Mouse (Mus musculus) liver, adult 2 months (tissue): ENCODE data around the gene Zfp329. TPM values are rescaled to one million over a fixed set of nuclear protein-coding genes. Genes with fewer than 3 reads are reported as not detected.
A peak's percentile ranks its signal among the peaks of the same experiment; 100 is the strongest.

Source experiments
- DNase-seq: peaks from one replicate; pipeline ENCODE4 v3.0.0-alpha.2; 2011; ENCODE audit warnings: low read depth, low spot score; ENCODE audit errors: extremely low read depth
- H3K27ac ChIP-seq: fragments of 200-500 bp; replicated peaks from 2 replicates; pipeline ENCODE4 v1.5.1; 2012; ENCODE audit warnings: low read depth, mild to moderate bottlenecking, control low read depth, inconsistent platforms, low read length; ENCODE audit not compliant: insufficient read depth
- H3K27me3 ChIP-seq: fragments of 200-500 bp; 2 replicates; pipeline ENCODE4 v1.6.1; 2012; ENCODE audit warnings: mild to moderate bottlenecking, moderate library complexity, low read length, inconsistent platforms; ENCODE audit not compliant: control insufficient read depth, insufficient read depth
- H3K36me3 ChIP-seq: fragments of 200-500 bp; 2 replicates; pipeline ENCODE4 v1.6.1; 2012; ENCODE audit warnings: low read length, inconsistent platforms; ENCODE audit not compliant: control insufficient read depth, insufficient read depth
- H3K4me1 ChIP-seq: fragments of 200-500 bp; 2 replicates; pipeline ENCODE4 v1.6.1; 2011; ENCODE audit warnings: low read length; ENCODE audit not compliant: control insufficient read depth, insufficient read depth
- H3K4me3 ChIP-seq: fragments of 200-500 bp; 2 replicates; pipeline ENCODE4 v1.5.1; 2011; ENCODE audit warnings: low read depth, mild to moderate bottlenecking, control low read depth, low read length, moderate library complexity; ENCODE audit not compliant: insufficient read depth
- H3K79me2 ChIP-seq: fragments of 200-500 bp; 2 replicates; pipeline ENCODE4 v1.6.1; 2012; ENCODE audit warnings: inconsistent platforms, mild to moderate bottlenecking, low read length, moderate library complexity; ENCODE audit not compliant: control insufficient read depth, insufficient read depth
- H3K9ac ChIP-seq: fragments of 200-500 bp; 2 replicates; pipeline ENCODE4 v1.6.1; 2012; ENCODE audit warnings: low read depth, mild to moderate bottlenecking, control low read depth, inconsistent platforms, low read length
- CTCF ChIP-seq: fragments of 200-500 bp; IDR thresholded peaks from 2 replicates; pipeline ENCODE4 v1.5.1; 2011; ENCODE audit warnings: low read depth, low read length, control low read depth
- POLR2A ChIP-seq: fragments of 200-500 bp; IDR thresholded peaks from 2 replicates; pipeline ENCODE4 v1.6.1; 2011; ENCODE audit warnings: low read length, control low read depth; ENCODE audit not compliant: insufficient read depth; ENCODE audit errors: extremely low read depth
- WGBS: fragments of 180-500 bp; shearing (Covaris S2); methylation state at CpG from one replicate; pipeline ENCODE4 v1.1.7; 2018; 5-methylcytosine and 5-hydroxymethylcytosine counted together
- polyA plus RNA-seq: library from polyadenylated mRNA; depleted of rRNA; stranded (reverse); fragments of >200 nt; gene quantifications from 2 replicates; pipeline ENCODE4 v1.2.3, GENCODE M21; 2012; rRNA removed
- total RNA-seq: library from RNA; depleted of rRNA; stranded (reverse); fragments of >200 nt; gene quantifications from 2 replicates; pipeline ENCODE4 v1.2.3, GENCODE M21; 2014; rRNA removed

Zfp329 gene
- total and polyA plus RNA-seq, 2 experiments = 0.50 to 2.0 TPM

- H3K27ac ChIP-seq = no peak overlapping the region
- no peak for TF ChIP-seq CTCF
- 76% methylated on average over 6 of the region's 6 CpGs for WGBS
- DNase-seq = no peak
- no peaks in the 10 kb centered on the region for H3K79me2 ChIP-seq
- no peaks in the 10 kb centered on the region for H3K36me3 ChIP-seq
- no peaks in the 10 kb centered on the region for H3K4me1 ChIP-seq
- no peak overlapping the region for H3K9ac ChIP-seq
- H3K27me3 ChIP-seq = no peaks in the 10 kb centered on the region
- H3K4me3 ChIP-seq = no peak overlapping the region
Measured at GRCm38 (mm10) chr7:12787333-12787732, 31.3 kb downstream of the Zfp329 start.

- TF ChIP-seq CTCF (no peak), POLR2A (no peak)
- Histone ChIP-seq H3K4me1 (peaks cover 3% of the 10 kb centered on the region; the same call in 1 of the 2 replicates), H3K4me3 (peak overlapping the region; percentile 76), H3K36me3 (no peaks in the 10 kb centered on the region), H3K27ac (no peak overlapping the region), H3K79me2 (no peaks in the 10 kb centered on the region), H3K9ac (peak overlapping the region; percentile 64), H3K27me3 (no peaks in the 10 kb centered on the region)
- peak; percentile 1 for DNase-seq
- 2% methylated on average over 57 of the region's 57 CpGs for WGBS
Measured at GRCm38 (mm10) chr7:12780151-12780830, 38.4 kb downstream of the Zfp329 start.

GRCm38 (mm10) chr7:12779782-12780150 is 38.9 kb downstream of the Zfp329 start:
- 38% methylated on average over 10 of the region's 10 CpGs for WGBS
- H3K4me3 ChIP-seq = peak overlapping the region; percentile 76; the same call in 1 of the 2 replicates
- no peak overlapping the region for H3K27ac ChIP-seq
- H3K4me1 ChIP-seq = peaks cover 3% of the 10 kb centered on the region; the same call in 1 of the 2 replicates
- H3K36me3 ChIP-seq = no peaks in the 10 kb centered on the region
- no peaks in the 10 kb centered on the region for H3K27me3 ChIP-seq
- 0 out of 2 replicates have a peak overlapping the region, but pooled peaks have one; percentile 64 for H3K9ac ChIP-seq
- no peak for DNase-seq
- H3K79me2 ChIP-seq = no peaks in the 10 kb centered on the region
- TF ChIP-seq POLR2A (no peak), CTCF (no peak)

- whole genome bisulfite sequencing = 87% methylated on average over 5 of the region's 5 CpGs
- DNase-seq = no peak
- TF ChIP-seq CTCF = no peak
- no peak overlapping the region for H3K27ac ChIP-seq
- H3K79me2 ChIP-seq = no peaks in the 10 kb centered on the region
- H3K4me1 ChIP-seq = peaks cover 3% of the 10 kb centered on the region; the same call in 1 of the 2 replicates
- H3K4me3 ChIP-seq = no peak overlapping the region
- H3K27me3 ChIP-seq = no peaks in the 10 kb centered on the region
- no peaks in the 10 kb centered on the region for H3K36me3 ChIP-seq
- H3K9ac ChIP-seq = no peak overlapping the region
Measured at GRCm38 (mm10) chr7:12779141-12779540, 39.5 kb downstream of the Zfp329 start.

GRCm38 (mm10) chr7:12774606-12775005 is 44.1 kb downstream of the Zfp329 start:
- TF ChIP-seq CTCF (no peak), POLR2A (no peak)
- no peaks in the 10 kb centered on the region for H3K27me3 ChIP-seq
- H3K27ac ChIP-seq = no peak overlapping the region
- peak; percentile 88 for DNase-seq
- no peaks in the 10 kb centered on the region for H3K4me1 ChIP-seq
- H3K4me3 ChIP-seq = no peak overlapping the region
- no peak overlapping the region for H3K9ac ChIP-seq
- no peaks in the 10 kb centered on the region for H3K79me2 ChIP-seq
- H3K36me3 ChIP-seq = no peaks in the 10 kb centered on the region
- 94% methylated on average over 1 of the region's 1 CpGs for WGBS

- DNase-seq = no peak
- H3K4me3 ChIP-seq = no peak overlapping the region
- no peak overlapping the region for H3K27ac ChIP-seq
- H3K79me2 ChIP-seq = no peaks in the 10 kb centered on the region
- no peaks in the 10 kb centered on the region for H3K27me3 ChIP-seq
- no peak overlapping the region for H3K9ac ChIP-seq
- no peaks in the 10 kb centered on the region for H3K4me1 ChIP-seq
- H3K36me3 ChIP-seq = no peaks in the 10 kb centered on the region
- WGBS = 89% methylated on average over 9 of the region's 9 CpGs
- no peak for TF ChIP-seq CTCF
- no peak for TF ChIP-seq POLR2A
Measured at GRCm38 (mm10) chr7:12774111-12774510, 44.5 kb downstream of the Zfp329 start.

Other genes with a start within 250 kb of the Zfp329 start
- not detected in 2 replicates for gene Vmn2r53, start 210.1 kb downstream of the Zfp329 start, total RNA-seq
- not detected in 2 replicates for gene Vmn2r53, start 210.1 kb downstream of the Zfp329 start, polyA plus RNA-seq
- gene Vmn2r54, start 178.5 kb downstream of the Zfp329 start, total RNA-seq = not detected in 2 replicates
- not detected in 2 replicates for gene Vmn2r54, start 178.5 kb downstream of the Zfp329 start, polyA plus RNA-seq
- not detected in 2 replicates for gene Vmn2r55, start 133.9 kb downstream of the Zfp329 start, total RNA-seq
- not detected in 2 replicates for gene Vmn2r55, start 133.9 kb downstream of the Zfp329 start, polyA plus RNA-seq
- gene Vmn2r56, start 83.9 kb downstream of the Zfp329 start, total RNA-seq = not detected in 2 replicates
- not detected in 2 replicates for gene Vmn2r56, start 83.9 kb downstream of the Zfp329 start, polyA plus RNA-seq
- gene Zscan18, start 15.2 kb downstream of the Zfp329 start, total RNA-seq = 0.27 TPM in 1 of 2 replicates, not detected in the other
- 0.05 TPM in 1 of 2 replicates, not detected in the other for gene Zscan18, start 15.2 kb downstream of the Zfp329 start, polyA plus RNA-seq
- gene Zfp110, start 15.9 kb upstream of the Zfp329 start, total RNA-seq = 22.2 and 25.0 TPM in 2 replicates
- gene Zfp110, start 15.9 kb upstream of the Zfp329 start, polyA plus RNA-seq = 6.1 and 9.7 TPM in 2 replicates
- 1.7 and 2.1 TPM in 2 replicates for gene Zfp128, start 62.3 kb upstream of the Zfp329 start, total RNA-seq
- gene Zfp128, start 62.3 kb upstream of the Zfp329 start, polyA plus RNA-seq = 0.46 and 0.58 TPM in 2 replicates
- gene Zscan22, start 79.0 kb upstream of the Zfp329 start, total RNA-seq = 1.2 and 1.5 TPM in 2 replicates
- gene Zscan22, start 79.0 kb upstream of the Zfp329 start, polyA plus RNA-seq = 5.7 and 6.6 TPM in 2 replicates
- gene Rps5, start 103.4 kb upstream of the Zfp329 start, total RNA-seq = 773 and 998 TPM in 2 replicates
- 789 and 798 TPM in 2 replicates for gene Rps5, start 103.4 kb upstream of the Zfp329 start, polyA plus RNA-seq
- gene Rnf225, start 108.6 kb upstream of the Zfp329 start, total RNA-seq = 0.09 and 0.47 TPM in 2 replicates
- gene Rnf225, start 108.6 kb upstream of the Zfp329 start, polyA plus RNA-seq = 0.45 and 0.65 TPM in 2 replicates
- gene Zfp324, start 147.0 kb upstream of the Zfp329 start, total RNA-seq = 3.9 and 4.1 TPM in 2 replicates
- gene Zfp324, start 147.0 kb upstream of the Zfp329 start, polyA plus RNA-seq = 3.4 and 5.2 TPM in 2 replicates
- 1.3 and 1.4 TPM in 2 replicates for gene Zfp446, start 159.0 kb upstream of the Zfp329 start, total RNA-seq
- 1.9 and 3.6 TPM in 2 replicates for gene Zfp446, start 159.0 kb upstream of the Zfp329 start, polyA plus RNA-seq
- gene Slc27a5, start 179.3 kb upstream of the Zfp329 start, total RNA-seq = 1,289 and 1,401 TPM in 2 replicates
- 1,497 and 1,713 TPM in 2 replicates for gene Slc27a5, start 179.3 kb upstream of the Zfp329 start, polyA plus RNA-seq
- 67.7 and 69.4 TPM in 2 replicates for gene Trim28, start 180.3 kb upstream of the Zfp329 start, total RNA-seq
- 98.0 and 114 TPM in 2 replicates for gene Trim28, start 180.3 kb upstream of the Zfp329 start, polyA plus RNA-seq
- 0.28 and 1.2 TPM in 2 replicates for gene Zbtb45, start 191.2 kb upstream of the Zfp329 start, total RNA-seq
- 4.5 TPM in 2 replicates for gene Zbtb45, start 191.2 kb upstream of the Zfp329 start, polyA plus RNA-seq
- 109 and 149 TPM in 2 replicates for gene Chmp2a, start 215.9 kb upstream of the Zfp329 start, total RNA-seq
- 62.8 and 76.5 TPM in 2 replicates for gene Chmp2a, start 215.9 kb upstream of the Zfp329 start, polyA plus RNA-seq
- 41.2 and 59.5 TPM in 2 replicates for gene Ube2m, start 219.4 kb upstream of the Zfp329 start, total RNA-seq
- 71.5 and 82.7 TPM in 2 replicates for gene Ube2m, start 219.4 kb upstream of the Zfp329 start, polyA plus RNA-seq
- gene Mzf1, start 235.9 kb upstream of the Zfp329 start, total RNA-seq = 0.18 and 0.40 TPM in 2 replicates
- 0.41 and 0.54 TPM in 2 replicates for gene Mzf1, start 235.9 kb upstream of the Zfp329 start, polyA plus RNA-seq